Mouse (Mus musculus): ENCODE measurements at regions not wholly inside any gene's neighbourhood (a gene's known extent, or its start where the extent isn't known, plus 50 kb on each side); places are given as distances from the start of the nearest gene placed in this dataset.

DNA sequence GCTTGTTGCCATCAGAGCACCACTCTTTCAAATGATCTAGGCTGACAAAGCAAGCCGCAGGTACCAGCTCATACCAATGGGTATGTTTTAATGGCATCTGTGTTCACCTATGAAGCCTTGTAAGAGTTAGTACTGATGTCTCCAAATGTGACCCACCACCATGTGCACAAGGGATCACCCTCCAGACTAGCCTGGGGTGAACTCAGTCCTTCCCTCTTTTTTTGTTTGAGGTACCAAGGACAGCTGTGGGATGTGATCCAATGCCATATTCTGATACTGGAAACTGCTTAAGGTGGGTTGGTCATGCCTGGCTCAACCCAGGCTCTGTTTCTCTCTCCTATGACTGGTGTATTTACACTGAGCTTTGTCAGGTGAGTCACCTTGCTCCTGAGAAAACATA lies 244.8 kb upstream of the Cdh4 start:
- TF ChIP-seq POLR2AphosphoS5 (IDR thresholded peaks at IDR 0.05; ENCODE audit: insufficient replicate concordance, low read depth, low read length) (no peak), CTCF (IDR thresholded peaks at IDR 0.05; ENCODE audit: low read depth, low read length) (no peak)
